Mouse (Mus musculus): ENCODE measurements around the gene Aldh1a1.
"Not testable (repeated sequence)": the region's sequence is repeated elsewhere in the genome, so short reads cannot be mapped to it uniquely, and the experiment has no call there.

Aldh1a1 gene

GRCm38 (mm10) chr19:20492491-20492890, at the start of gene Aldh1a1:
TSS of gene Aldh1a1 (plus strand) at chr19:20492715.
- ChIA-PET CTCF (no interaction called here), POLR2A (interaction anchor here in 1 of 4 experiments (0.5 kb wide), 1 partner anchor 1114 kb away, joined by 4 read pairs; no protein-coding TSS in a partner anchor)

GRCm38 (mm10) chr19:20447807-20448206, 44.7 kb upstream of the Aldh1a1 start:
- ChIA-PET POLR2A (no interaction called here), CTCF (no interaction called here)

DNA sequence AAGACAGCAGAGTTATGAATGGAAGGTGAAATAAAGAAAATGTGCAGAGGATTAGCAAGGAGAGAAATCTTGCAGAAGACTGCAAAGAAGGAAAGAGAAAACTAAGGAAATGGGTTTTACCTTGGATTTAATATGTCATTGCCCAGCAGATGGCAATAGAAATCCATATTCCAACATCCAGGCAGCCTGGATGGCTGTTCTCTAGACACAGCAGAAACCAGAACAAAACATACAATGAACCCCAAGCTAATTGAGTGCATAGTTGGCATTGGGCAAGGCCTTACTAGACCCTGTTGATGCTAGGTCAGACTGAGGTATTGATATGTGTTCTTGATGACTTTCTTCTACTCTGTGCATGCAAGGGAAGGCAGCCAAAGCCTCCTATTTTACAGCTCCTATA, 43.0 kb upstream of the Aldh1a1 start:
- ChIA-PET POLR2A (no interaction called here), CTCF (interaction anchor here in 2 of 4 experiments (0.8 to 1.7 kb wide), 3 partner anchors 15 to 315 kb away, joined by 3 to 9 read pairs (median 5); no protein-coding TSS in a partner anchor)

DNA sequence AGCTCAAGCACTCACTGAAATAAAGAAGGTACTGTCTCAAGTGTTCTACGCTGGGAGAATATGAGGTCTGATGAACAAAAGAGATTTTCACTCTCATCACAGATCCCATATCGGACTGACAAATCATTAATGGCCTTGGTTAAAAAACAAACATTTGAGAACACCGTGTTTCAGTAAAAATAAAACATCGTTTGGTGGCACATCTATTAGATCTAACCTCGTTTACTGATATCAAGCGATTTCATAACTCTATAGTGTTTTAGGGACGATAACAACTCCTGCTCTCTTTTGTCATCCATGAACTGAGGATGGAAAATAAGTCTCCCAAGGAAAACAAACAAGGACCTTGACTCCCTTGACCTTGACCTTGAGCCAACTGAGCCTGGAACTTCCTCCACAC, 41.5 kb upstream of the Aldh1a1 start:
- ChIA-PET POLR2A (no interaction called here), CTCF (no interaction called here)

- ChIA-PET CTCF (no interaction called here), POLR2A (no interaction called here)
These were observed 8.0 kb upstream of the Aldh1a1 start for GRCm38 (mm10) chr19:20484497-20484896.

DNA sequence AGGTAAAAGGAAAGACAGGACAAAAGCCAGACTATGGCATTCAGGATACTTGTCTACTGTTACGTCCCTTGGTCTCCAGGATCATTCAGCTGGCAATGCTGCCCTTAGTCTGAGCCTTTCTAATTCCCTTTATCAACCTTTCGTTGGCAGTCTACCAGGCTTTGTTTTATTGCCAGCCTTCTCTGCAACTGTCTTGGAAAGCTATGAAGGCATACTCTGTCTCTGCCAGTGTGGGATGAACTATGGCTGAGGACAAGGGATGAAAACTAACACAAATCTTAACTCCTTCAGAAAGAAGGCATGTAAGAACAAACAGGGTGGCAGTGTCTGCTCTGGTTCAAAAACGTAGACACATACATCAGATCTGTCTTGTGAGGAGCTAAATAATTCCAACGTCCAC, 565 bp upstream of the Aldh1a1 start:
- ChIA-PET POLR2A (interaction anchor here in 1 of 4 experiments (0.5 kb wide), 1 partner anchor 1115 kb away, joined by 4 read pairs; no protein-coding TSS in a partner anchor), CTCF (no interaction called here)

GRCm38 (mm10) chr19:20496476-20496875, 4.0 kb downstream of the Aldh1a1 start:
- ChIA-PET CTCF (no interaction called here), POLR2A (no interaction called here)

- CTCF ChIA-PET: no interaction called here
- POLR2A ChIA-PET: interaction anchor here in 1 of 4 experiments (0.6 kb wide), 1 partner anchor 236 kb away, joined by 4 read pairs; no protein-coding TSS in a partner anchor
These were observed 12.8 kb downstream of the Aldh1a1 start for GRCm38 (mm10) chr19:20505359-20505758.

DNA sequence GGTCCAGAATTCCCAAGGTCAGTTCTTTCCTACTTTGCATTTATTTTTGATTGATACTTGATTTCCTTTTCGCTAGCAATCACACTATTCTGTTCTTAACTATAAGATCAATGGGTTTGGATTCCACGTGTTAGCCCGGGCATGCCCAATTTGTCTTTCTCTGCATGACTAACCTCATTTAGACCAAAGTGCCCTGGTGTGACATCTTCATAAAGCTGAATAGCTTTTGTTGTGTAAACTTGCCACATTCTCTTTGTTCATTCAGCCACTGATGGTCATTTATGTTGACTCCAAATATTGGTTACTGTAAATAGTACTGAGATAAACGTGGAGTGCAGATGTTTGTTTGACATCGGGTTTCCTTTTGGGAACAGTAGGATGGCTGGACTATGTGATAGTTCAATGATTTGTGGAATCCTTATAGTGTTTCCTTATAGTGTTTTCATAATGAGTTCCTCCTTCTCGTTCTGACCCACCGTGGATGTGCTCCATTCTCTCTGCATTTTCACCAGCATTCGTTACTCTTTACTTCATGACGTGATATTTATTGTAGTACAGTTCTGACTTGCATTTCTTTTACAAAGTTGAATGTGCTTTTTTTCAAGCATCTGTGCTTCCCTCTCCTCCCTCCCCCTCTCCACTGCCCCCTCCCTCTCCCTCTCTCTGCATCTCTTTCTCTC, 14.6 kb downstream of the Aldh1a1 start:
- ChIA-PET POLR2A (no interaction called here), CTCF (no interaction called here)

DNA sequence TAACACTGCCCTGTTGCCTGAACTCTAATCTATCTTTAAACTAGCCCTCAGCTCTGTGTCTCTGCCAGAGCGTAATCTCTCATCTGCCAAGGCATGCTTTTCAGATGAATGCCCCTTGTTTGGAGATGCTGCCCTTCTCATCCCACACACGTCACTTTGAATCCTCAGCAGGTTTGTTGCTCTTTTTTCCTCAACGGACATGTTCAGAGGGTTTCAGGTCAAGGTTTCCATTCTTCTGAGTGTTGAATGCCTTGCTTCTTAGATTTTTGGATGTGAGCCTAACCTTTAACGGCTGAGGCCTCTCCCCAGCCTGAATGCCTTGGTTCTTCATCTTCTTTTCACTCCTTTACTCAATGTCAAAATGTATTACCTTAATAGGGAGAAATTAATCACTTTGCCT, 16.1 kb downstream of the Aldh1a1 start:
- ChIA-PET CTCF (no interaction called here), POLR2A (interaction anchor here in 1 of 4 experiments (0.6 kb wide), 1 partner anchor 233 kb away, joined by 3 read pairs; no protein-coding TSS in a partner anchor)

GRCm38 (mm10) chr19:20511971-20512370, 19.5 kb downstream of the Aldh1a1 start:
- POLR2A ChIA-PET: no interaction called here
- CTCF ChIA-PET: no interaction called here

- CTCF ChIA-PET: no interaction called here
- POLR2A ChIA-PET: interaction anchor here in 1 of 4 experiments (0.6 kb wide), 1 partner anchor 95 kb away, joined by 5 read pairs; no protein-coding TSS in a partner anchor
These were observed 20.7 kb downstream of the Aldh1a1 start for GRCm38 (mm10) chr19:20513181-20513580.

DNA sequence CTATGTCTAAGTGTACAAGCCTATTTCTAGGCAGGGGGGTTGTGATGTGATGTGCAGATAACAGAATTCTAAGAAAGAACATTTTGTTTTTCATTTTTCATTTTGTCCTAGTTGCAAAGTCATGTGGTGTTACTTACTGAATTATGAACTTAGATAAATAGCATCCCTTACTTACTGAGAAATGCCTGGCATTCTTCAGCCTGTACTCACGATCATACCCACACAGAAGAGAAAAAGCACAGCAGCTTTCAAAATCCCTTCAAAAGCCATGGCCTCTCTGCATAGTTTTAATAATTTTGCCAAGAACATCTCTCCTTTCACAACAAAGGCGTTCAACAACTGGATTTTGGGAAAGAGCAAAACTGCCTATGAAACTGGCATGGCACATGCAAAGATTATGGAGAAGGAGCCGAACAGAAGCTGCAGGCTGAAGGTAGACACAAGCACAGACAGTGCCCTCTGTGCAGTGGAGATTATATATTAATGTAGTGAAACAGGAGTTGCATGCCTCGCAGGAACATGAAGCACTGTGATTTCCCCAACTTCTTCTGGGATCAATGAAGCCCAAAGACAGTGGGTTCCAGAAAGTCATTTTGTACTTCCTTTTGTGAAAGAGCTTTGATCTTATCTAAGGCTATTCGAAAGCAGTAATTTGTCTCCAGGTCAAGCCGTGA, 21.3 kb downstream of the Aldh1a1 start:
- POLR2A ChIA-PET: no interaction called here

DNA sequence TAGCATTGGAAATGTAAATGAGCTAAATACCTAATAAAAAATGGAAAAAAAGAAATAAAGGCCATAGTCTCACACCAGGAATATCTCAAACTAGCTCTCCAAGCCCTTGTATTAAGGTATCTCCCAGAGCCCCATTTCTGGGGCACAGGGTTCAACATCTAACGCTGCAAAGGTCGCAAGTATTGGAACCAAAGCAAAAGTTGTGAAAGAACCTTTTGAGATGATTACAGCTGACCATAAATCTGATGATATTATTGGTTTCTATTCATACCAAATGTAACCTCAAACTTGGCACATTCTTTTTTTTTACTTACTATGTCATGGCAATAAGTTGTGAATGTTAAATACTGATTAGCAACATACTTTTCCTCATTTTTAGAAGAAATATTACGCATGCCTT, 24.0 kb downstream of the Aldh1a1 start:
- POLR2A ChIA-PET: no interaction called here
- CTCF ChIA-PET: no interaction called here

More for the DNA sequence above, 21.3 kb downstream of the Aldh1a1 start:
- CTCF ChIA-PET: no interaction called here

DNA sequence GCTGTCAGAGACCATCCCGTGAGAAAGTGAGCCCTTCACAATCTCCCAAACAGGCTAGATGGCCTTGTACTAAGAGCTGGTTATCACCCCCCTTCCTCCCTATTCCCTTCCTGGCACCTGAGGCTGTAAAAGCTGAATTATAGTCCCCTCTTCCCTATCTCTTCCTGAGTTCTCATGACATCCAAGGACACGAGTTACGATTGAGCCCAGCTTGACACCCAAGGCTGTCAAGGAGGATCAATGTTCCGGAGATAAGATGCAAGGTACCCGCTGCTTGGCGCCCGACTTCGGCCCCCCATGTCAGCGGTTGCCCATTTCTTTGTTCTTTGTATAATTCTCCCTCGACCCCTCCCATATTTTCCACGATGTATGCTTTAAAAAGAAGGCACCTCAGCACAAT, 36.6 kb downstream of the Aldh1a1 start:
- POLR2A ChIA-PET, CTCF ChIA-PET: not testable (repeated sequence)

DNA sequence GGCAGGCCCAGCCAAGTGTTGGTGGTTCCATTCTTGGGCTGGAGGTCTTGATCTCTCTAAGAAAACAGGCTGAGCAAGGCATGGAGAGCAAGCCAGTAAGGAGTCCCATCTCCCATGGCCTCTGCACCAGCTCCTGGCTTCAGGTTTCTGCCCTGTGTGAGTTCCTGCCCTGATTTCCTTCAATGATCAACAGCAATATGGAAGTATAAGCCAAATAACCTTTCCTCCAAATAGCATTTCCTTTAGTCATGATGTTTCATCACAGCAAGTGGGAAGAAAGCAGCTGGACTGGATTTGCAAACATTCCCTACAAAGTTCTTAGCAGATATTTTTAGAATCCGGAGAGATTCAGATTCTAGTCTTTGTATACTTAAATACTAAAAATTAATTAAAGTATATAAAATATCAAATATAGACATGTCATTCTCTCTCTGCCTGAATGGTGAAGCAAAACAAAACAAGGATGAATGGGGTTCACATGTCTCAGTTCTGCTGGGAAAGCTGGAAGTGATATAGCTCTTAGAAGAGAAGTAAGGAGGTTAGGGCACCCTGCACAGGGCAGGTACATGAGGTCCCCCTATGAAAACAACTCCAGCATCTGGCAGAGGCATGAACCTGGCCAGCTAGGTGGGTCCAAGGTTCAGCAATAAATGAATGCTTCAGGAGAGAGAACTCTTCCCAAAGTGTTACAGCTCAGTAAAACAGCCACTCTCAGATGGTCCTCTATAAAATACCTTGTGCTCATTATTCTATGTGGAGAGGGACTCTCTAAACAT, 37.6 kb downstream of the Aldh1a1 start:
- ChIA-PET POLR2A (no interaction called here), CTCF (no interaction called here)

- ChIA-PET CTCF (interaction anchor here in 1 of 4 experiments (0.5 kb wide), 1 partner anchor 1698 kb away, joined by 3 read pairs; no protein-coding TSS in a partner anchor), POLR2A (no interaction called here)
These were observed 44.0 kb downstream of the Aldh1a1 start for GRCm38 (mm10) chr19:20536538-20536937.

GRCm38 (mm10) chr19:20541044-20541443, 48.5 kb downstream of the Aldh1a1 start:
- ChIA-PET POLR2A (interaction anchor here in 1 of 4 experiments (0.6 kb wide), 1 partner anchor 14 kb away, joined by 3 read pairs; no protein-coding TSS in a partner anchor), CTCF (no interaction called here)

GRCm38 (mm10) chr19:20541924-20542323, 49.4 kb downstream of the Aldh1a1 start:
- POLR2A ChIA-PET: no interaction called here

GRCm38 (mm10) chr19:20543816-20544215, 51.3 kb downstream of the Aldh1a1 start:
- POLR2A ChIA-PET: interaction anchor here in 1 of 4 experiments (0.6 kb wide), 1 partner anchor 20 kb away, joined by 3 read pairs; no protein-coding TSS in a partner anchor
- CTCF ChIA-PET: no interaction called here

More at GRCm38 (mm10) chr19:20541924-20542323, 49.4 kb downstream of the Aldh1a1 start:
- CTCF ChIA-PET: no interaction called here
